Mouse (Mus musculus) layer of hippocampus, adult 9-10 months (tissue): ENCODE measurements at regions not wholly inside any gene's neighbourhood (a gene's known extent, or its start where the extent isn't known, plus 50 kb on each side); places are given as distances from the start of the nearest gene placed in this dataset.

Experiments used
- DNase-seq: peaks from one replicate; pipeline ENCODE4 v3.0.0; 2022; ENCODE audit warnings: low spot score

- no peak for DNase-seq
Measured at GRCm38 (mm10) chr16:86808644-86809324, 545.2 kb upstream of the N6amt1 start.

GRCm38 (mm10) chr16:86806374-86806773 lies 547.6 kb upstream of the N6amt1 start:
- no peak for DNase-seq

- no peak for DNase-seq
Measured at GRCm38 (mm10) chr16:86776086-86776485, 577.9 kb upstream of the N6amt1 start.

GRCm38 (mm10) chr16:86772586-86772985 lies 581.4 kb upstream of the N6amt1 start:
- no peak for DNase-seq

- DNase-seq = no peak
Measured at GRCm38 (mm10) chr16:86768912-86769311, 585.1 kb upstream of the N6amt1 start.

- DNase-seq = no peak
Measured at GRCm38 (mm10) chr16:86768355-86768754, 585.6 kb upstream of the N6amt1 start.

- no peak for DNase-seq
Measured at GRCm38 (mm10) chr16:86765974-86766373, 588.0 kb upstream of the N6amt1 start.

- no peak for DNase-seq
Measured at GRCm38 (mm10) chr16:86741236-86741635, 612.7 kb upstream of the N6amt1 start.

- DNase-seq = no peak
Measured at GRCm38 (mm10) chr16:86718982-86719771, 634.8 kb upstream of the N6amt1 start.

- DNase-seq = no peak
Measured at GRCm38 (mm10) chr16:86718353-86718752, 635.6 kb upstream of the N6amt1 start.

- no peak for DNase-seq
Measured at GRCm38 (mm10) chr16:86701700-86702099, 652.3 kb upstream of the N6amt1 start.

- peak; percentile 25 for DNase-seq
Measured at GRCm38 (mm10) chr16:86694497-86694896, 659.5 kb upstream of the N6amt1 start.

GRCm38 (mm10) chr16:86659154-86659553 lies 694.8 kb upstream of the N6amt1 start:
- no peak for DNase-seq

GRCm38 (mm10) chr16:86647316-86647715 lies 706.7 kb upstream of the N6amt1 start:
- DNase-seq = no peak

GRCm38 (mm10) chr16:86646753-86647152 lies 707.2 kb upstream of the N6amt1 start:
- no peak for DNase-seq

GRCm38 (mm10) chr16:86645436-86645835 lies 708.5 kb upstream of the N6amt1 start:
- DNase-seq = no peak

GRCm38 (mm10) chr16:86644912-86645312 lies 709.1 kb upstream of the N6amt1 start:
- peak; percentile 91 for DNase-seq

- DNase-seq = no peak
Measured at GRCm38 (mm10) chr16:86604166-86604565, 702.5 kb upstream of the Adamts5 start.

GRCm38 (mm10) chr16:86594992-86595391 lies 693.4 kb upstream of the Adamts5 start:
- DNase-seq = no peak

GRCm38 (mm10) chr16:86586044-86586443 lies 684.4 kb upstream of the Adamts5 start:
- no peak for DNase-seq

- no peak for DNase-seq
Measured at GRCm38 (mm10) chr16:86578281-86578680, 676.7 kb upstream of the Adamts5 start.

- DNase-seq = no peak
Measured at GRCm38 (mm10) chr16:86547465-86548043, 645.9 kb upstream of the Adamts5 start.

- no peak for DNase-seq
Measured at GRCm38 (mm10) chr16:86546905-86547304, 645.3 kb upstream of the Adamts5 start.
